Mouse (Mus musculus) heart, embryonic 10.5 days (tissue): ENCODE measurements around the gene Npw. TPM values are rescaled to one million over a fixed set of nuclear protein-coding genes. Genes with fewer than 3 reads are reported as not detected.

ENCODE experiments used
- DNase-seq: peaks from one replicate; pipeline ENCODE4 v3.0.0-alpha.2; 2017; ENCODE audit warnings: low spot score
- H3K27ac ChIP-seq: fragments of 300-500 bp; sonication (generic); 2 replicates; pipeline ENCODE4 v1.5.1; 2016; ENCODE audit warnings: mild to moderate bottlenecking
- H3K27me3 ChIP-seq: fragments of 300-500 bp; sonication (generic); 2 replicates; pipeline ENCODE4 v1.6.1; 2016; ENCODE audit warnings: mild to moderate bottlenecking; ENCODE audit not compliant: poor library complexity, insufficient read depth, severe bottlenecking
- H3K36me3 ChIP-seq: fragments of 300-500 bp; sonication (generic); 2 replicates; pipeline ENCODE4 v1.6.1; 2016; ENCODE audit warnings: mild to moderate bottlenecking, moderate library complexity
- H3K4me1 ChIP-seq: fragments of 300-500 bp; sonication (generic); 2 replicates; pipeline ENCODE4 v1.6.1; 2016; ENCODE audit warnings: mild to moderate bottlenecking
- H3K4me3 ChIP-seq: fragments of 300-500 bp; sonication (generic); 2 replicates; pipeline ENCODE4 v1.5.1; 2016; ENCODE audit warnings: mild to moderate bottlenecking, moderate library complexity
- H3K9me3 ChIP-seq: fragments of 300-500 bp; sonication (generic); 2 replicates; pipeline ENCODE4 v1.6.1; 2016; ENCODE audit warnings: mild to moderate bottlenecking, moderate library complexity
- WGBS: fragments of 180-500 bp; shearing (Covaris S2); methylation state at CpG from one replicate; pipeline ENCODE4 v1.1.7; 2016; 5-methylcytosine and 5-hydroxymethylcytosine counted together
- polyA plus RNA-seq: library from polyadenylated mRNA; unstranded; fragments of >200 nt; fragmentation: Nextera tagmentation; extraction: Ambion mirVana; gene quantifications from 2 replicates; pipeline ENCODE4 v1.2.1, GENCODE M21; 2016

Npw gene
- polyA plus RNA-seq, 1 experiment from 2014 or later: 0.28 TPM

DNA sequence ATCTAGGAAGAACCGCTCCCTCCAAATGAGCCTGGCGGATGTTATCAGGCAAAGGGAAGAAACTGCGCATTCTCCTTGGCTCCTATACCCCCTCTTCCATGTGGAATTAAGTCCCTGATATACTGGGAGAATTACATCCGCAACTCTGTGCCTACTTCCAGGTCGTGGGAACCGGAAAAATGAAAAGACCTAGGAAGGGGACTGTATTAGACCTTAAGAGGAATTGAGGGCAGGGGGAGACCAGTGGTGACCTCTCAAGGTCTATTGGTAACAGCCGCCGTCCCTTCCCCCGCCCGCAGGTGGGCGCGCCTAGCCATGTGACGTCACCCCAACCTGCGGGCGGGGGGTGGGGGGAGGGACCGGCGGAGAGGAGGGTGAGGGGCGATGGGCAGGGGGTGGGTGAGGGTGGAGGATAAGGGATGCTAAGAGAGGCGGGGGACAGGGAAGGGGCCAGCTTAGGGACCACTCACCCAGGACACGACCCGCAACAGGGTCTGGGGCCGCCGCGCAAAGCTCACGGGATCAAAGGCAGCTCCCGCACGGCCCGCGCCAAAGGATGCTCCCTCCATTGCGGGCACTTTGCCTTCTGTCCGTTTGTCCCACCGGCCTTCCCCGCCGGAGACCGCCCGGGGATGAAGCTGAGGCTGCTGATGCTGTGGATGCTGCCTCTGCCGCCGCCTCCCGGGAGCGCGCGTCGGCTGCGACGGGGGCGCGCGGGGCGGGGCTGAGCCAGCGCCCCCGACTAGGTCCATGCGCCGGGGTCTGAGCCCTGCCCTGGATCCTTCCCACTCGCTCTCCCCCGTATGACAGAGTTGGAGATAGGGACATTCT lies 31.2 kb upstream of the Npw start, which contains the start of gene Syngr3:
TSS of gene Syngr3 (minus strand) at position 705 of the 831 bp plus-strand sequence.
- DNase-seq: no peak
- Histone ChIP-seq H3K4me3 (peak within 1 kb of the TSS; percentile 67), H3K27ac (peak within 1 kb of the TSS; percentile 22; the same call in 1 of the 2 replicates), H3K27me3 (peaks cover 73% of the 10 kb centered on the region), H3K36me3 (peaks cover 23% of the 10 kb centered on the region), H3K9me3 (no peaks in the 10 kb centered on the region), H3K4me1 (peaks cover 29% of the 10 kb centered on the region)
- under 1% methylated on average over 53 of the region's 55 CpGs for WGBS

DNA sequence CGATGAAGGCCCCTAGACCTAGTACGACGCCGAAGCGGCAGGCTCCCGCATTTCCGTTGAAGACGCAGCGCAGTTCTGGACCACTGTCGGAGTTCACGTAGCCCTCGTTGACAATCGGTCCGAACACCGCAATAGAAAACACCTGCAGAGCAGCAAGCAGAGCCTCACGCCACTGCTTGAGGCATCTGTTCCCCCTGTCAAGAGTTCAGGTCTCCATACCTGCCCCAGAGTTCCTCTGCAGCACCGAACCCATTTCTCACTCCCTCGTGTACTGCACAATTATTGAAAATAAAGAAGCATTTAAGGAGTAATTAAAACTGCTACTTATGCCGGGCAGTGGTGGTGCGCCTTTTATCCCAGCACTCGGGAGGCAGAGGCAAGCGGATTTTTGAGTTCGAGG lies 29.3 kb upstream of the Npw start:
- H3K4me3 ChIP-seq: peak overlapping the region; percentile 52
- WGBS: 18% methylated on average over 23 of the region's 23 CpGs
- H3K9me3 ChIP-seq: no peaks in the 10 kb centered on the region
- peaks cover 29% of the 10 kb centered on the region for H3K4me1 ChIP-seq
- peaks cover 9% of the 10 kb centered on the region for H3K36me3 ChIP-seq
- no peak for DNase-seq
- H3K27ac ChIP-seq: 0 out of 2 replicates have a peak overlapping the region, but pooled peaks have one; percentile 36
- H3K27me3 ChIP-seq: peaks cover 66% of the 10 kb centered on the region

DNA sequence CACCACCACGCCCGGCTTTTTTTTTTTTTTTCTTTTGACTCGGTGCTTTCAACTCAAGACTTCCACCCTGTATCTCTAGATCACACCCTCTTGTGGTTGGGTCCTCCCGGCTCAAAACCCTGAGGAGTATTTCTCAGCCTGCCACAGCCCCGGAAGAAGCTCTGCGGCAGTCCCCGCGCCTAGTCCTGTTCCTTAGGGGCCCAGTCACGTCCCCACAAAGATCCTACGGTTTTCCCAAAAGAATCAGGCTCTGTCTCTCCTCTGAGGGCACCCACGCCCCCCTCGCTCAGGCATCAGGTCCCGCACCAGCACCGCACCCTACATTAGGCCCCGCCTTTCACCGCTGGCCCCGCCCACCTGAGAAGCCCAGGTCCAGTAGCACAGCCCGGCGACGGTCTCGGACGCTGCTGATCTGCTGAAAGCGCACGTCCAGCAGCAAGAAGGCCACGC lies 28.9 kb upstream of the Npw start:
- H3K27me3 ChIP-seq: peaks cover 63% of the 10 kb centered on the region
- H3K27ac ChIP-seq: 0 out of 2 replicates have a peak overlapping the region, but pooled peaks have one; percentile 36
- WGBS: 1% methylated on average over 25 of the region's 25 CpGs
- peaks cover 7% of the 10 kb centered on the region for H3K36me3 ChIP-seq
- no peak for DNase-seq
- peak overlapping the region; percentile 52 for H3K4me3 ChIP-seq
- no peaks in the 10 kb centered on the region for H3K9me3 ChIP-seq
- peaks cover 29% of the 10 kb centered on the region for H3K4me1 ChIP-seq

DNA sequence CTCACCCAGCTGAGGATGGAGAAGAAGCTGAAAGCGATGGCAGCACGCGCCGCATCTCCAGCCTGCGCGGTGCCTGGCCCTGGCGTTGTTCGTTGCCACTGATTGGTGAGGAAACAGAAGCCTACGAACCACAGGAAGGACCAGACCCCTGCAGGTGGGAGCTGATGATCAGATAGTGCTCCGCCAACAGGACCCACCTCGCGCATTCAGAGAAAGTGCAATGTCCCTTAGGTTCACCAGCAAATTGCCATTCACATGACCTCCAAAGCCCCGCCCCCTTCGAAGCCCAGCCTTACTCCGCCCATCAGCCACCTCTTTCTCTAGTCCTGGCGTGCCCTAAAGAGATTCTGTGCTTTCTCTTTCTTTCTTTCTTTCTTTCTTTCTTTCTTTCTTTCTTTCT lies 28.3 kb upstream of the Npw start:
- H3K27ac ChIP-seq: no peak overlapping the region
- H3K4me1 ChIP-seq: peaks cover 29% of the 10 kb centered on the region
- H3K27me3 ChIP-seq: peaks cover 58% of the 10 kb centered on the region
- no peaks in the 10 kb centered on the region for H3K9me3 ChIP-seq
- peaks cover 10% of the 10 kb centered on the region for H3K36me3 ChIP-seq
- 26% methylated on average over 16 of the region's 16 CpGs for WGBS
- peak overlapping the region; percentile 36 for H3K4me3 ChIP-seq
- no peak for DNase-seq

DNA sequence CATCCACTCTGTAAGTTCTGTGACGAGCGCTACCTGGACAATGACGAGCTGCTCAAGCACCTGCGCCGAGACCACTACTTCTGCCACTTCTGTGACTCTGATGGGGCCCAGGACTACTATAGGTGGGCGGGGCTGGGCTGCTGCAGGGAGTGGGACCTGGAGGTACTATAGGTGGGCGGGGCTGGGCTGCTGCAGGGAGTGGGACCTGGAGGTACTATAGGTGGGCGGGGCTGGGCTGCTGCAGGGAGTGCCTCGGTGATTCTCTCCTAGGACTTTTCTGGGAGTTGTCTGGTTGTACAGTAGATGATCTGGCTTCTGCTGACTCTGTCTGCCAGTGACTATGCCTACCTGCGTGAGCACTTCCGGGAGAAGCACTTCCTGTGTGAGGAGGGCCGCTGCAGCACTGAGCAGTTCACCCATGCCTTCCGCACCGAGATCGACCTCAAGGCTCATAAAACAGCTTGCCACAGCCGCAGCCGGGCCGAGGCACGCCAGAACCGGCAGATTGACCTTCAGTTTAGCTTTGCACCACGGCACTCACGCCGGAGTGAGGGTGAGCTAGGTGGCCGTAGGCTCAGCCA lies 19.3 kb upstream of the Npw start:
- Histone ChIP-seq H3K27ac (no peak overlapping the region), H3K27me3 (no peaks in the 10 kb centered on the region), H3K4me3 (no peak overlapping the region), H3K9me3 (no peaks in the 10 kb centered on the region), H3K4me1 (peaks cover 23% of the 10 kb centered on the region), H3K36me3 (peaks cover 61% of the 10 kb centered on the region)
- 90% methylated on average over 24 of the region's 24 CpGs for WGBS
- DNase-seq: no peak

DNA sequence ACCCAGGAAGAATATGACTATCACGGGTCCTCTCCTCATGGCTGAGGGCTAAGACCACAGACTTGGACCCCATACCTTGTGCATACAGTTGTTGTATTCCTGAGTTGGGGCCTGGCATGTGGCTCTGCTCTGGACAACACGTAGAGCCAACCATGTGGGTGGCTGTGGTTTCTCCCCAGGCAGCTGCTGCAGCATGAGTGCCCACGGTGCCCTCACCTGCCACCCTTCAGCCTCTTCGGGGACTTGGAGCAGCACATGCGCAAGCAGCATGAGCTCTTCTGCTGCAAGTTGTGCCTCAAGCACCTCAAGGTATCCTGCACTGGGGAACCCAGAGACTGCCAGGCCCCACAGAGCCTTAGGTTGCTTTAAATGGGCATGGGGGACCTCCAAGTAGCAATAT lies 18.6 kb upstream of the Npw start:
- no peak for DNase-seq
- 93% methylated on average over 5 of the region's 5 CpGs for WGBS
- Histone ChIP-seq H3K27me3 (no peaks in the 10 kb centered on the region), H3K9me3 (no peaks in the 10 kb centered on the region), H3K4me3 (no peak overlapping the region), H3K36me3 (peaks cover 56% of the 10 kb centered on the region), H3K27ac (no peak overlapping the region), H3K4me1 (peaks cover 30% of the 10 kb centered on the region)

DNA sequence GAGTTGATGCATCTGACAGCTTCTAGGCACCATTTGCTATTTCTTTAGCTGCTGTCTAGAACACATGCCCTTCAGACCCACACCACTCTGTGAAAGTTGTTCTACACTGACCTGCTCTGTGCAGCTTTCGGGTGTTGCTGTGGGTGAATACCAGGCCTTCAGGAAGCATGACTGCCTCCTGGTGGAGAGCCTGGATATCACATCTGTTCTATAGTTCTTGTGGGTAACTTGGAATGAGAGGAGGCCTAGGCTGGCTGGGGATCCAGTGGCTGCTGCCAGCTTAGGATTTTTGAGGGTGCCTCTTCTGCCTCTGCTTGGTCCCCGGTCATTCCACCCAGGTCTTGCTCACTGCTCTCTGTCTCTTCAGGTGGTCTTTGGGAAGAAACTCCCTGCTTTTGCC lies 17.9 kb upstream of the Npw start:
- Histone ChIP-seq H3K27ac (no peak overlapping the region), H3K36me3 (peaks cover 49% of the 10 kb centered on the region), H3K4me1 (peaks cover 37% of the 10 kb centered on the region), H3K9me3 (no peaks in the 10 kb centered on the region), H3K4me3 (no peak overlapping the region), H3K27me3 (no peaks in the 10 kb centered on the region)
- WGBS: 60% methylated on average over 2 of the region's 2 CpGs
- no peak for DNase-seq

DNA sequence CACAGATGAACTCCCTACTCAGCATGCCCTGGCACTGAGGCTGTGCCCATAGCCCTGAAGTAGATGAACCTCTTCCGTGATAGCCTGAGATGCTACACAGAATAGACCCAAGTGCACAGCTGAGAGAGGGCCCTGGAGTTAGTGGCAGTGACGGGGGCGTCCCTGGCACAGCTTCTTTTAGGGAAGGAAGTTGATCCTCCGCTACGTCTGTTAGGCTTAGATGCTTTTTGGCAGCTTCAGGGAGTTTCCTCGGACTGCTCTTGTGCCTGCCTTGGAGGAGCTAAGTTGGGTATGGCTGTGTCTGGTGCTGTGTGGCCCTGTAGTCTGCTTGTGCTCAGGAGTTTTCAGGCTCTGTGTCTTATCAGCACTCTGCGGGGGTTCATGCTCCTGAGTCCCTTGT lies 16.0 kb upstream of the Npw start:
- H3K9me3 ChIP-seq: no peaks in the 10 kb centered on the region
- H3K36me3 ChIP-seq: peaks cover 30% of the 10 kb centered on the region
- 74% methylated on average over 7 of the region's 7 CpGs for WGBS
- H3K4me1 ChIP-seq: peaks cover 51% of the 10 kb centered on the region
- H3K27me3 ChIP-seq: no peaks in the 10 kb centered on the region
- DNase-seq: no peak
- no peak overlapping the region for H3K4me3 ChIP-seq
- H3K27ac ChIP-seq: no peak overlapping the region

DNA sequence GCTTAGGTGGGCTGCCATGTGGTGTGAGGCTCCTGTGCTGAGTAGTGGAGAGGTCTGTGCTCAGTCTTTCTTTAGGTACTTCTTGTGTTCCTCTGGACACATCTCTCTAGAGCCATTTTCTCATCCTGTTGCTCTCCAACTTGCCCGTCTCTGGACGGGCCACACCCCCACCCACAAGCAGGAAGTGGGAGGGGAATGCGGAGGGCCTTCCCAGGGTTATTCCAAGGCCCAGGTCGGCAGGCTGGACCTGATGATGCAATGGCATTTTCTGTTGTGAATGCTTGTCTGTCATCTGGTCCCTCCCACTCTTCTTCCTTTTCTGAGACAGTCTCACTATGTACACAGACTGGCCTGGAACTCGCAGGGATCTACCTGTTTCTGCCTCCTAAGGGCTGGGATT lies 13.9 kb upstream of the Npw start:
- H3K4me1 ChIP-seq: peaks cover 57% of the 10 kb centered on the region
- 26% methylated on average over 5 of the region's 5 CpGs for WGBS
- no peak overlapping the region for H3K27ac ChIP-seq
- 0 out of 2 replicates have a peak overlapping the region, but pooled peaks have one; percentile 15 for H3K4me3 ChIP-seq
- peaks cover 8% of the 10 kb centered on the region for H3K36me3 ChIP-seq
- H3K27me3 ChIP-seq: no peaks in the 10 kb centered on the region
- DNase-seq: no peak
- no peaks in the 10 kb centered on the region for H3K9me3 ChIP-seq

DNA sequence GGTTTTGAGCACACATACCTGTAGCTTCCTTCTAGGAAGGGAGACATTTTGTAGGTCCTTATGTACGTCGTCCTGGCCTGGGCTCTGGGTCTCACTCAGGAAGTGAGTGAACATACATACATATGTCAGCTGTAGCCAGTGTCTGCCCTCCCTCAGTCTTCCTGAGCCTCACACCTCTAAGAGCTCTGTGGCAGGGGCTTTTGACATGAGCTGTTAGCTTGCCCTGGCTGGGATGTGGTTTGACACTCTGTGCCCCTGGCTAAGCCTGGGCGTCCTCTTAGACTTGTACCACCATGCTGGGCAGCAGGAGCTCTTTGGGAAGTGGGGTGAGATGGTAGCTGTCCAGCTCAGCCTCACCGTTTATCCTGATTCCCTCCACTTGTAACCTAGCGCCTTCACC lies 13.1 kb upstream of the Npw start:
- Histone ChIP-seq H3K9me3 (no peaks in the 10 kb centered on the region), H3K27ac (peak overlapping the region; percentile 9; the same call in 1 of the 2 replicates), H3K27me3 (no peaks in the 10 kb centered on the region), H3K36me3 (peaks cover under 1% of the 10 kb centered on the region; the same call in 1 of the 2 replicates), H3K4me3 (peak overlapping the region; percentile 99; the same call in 1 of the 2 replicates), H3K4me1 (peaks cover 57% of the 10 kb centered on the region)
- WGBS: 62% methylated on average over 5 of the region's 5 CpGs
- no peak for DNase-seq

DNA sequence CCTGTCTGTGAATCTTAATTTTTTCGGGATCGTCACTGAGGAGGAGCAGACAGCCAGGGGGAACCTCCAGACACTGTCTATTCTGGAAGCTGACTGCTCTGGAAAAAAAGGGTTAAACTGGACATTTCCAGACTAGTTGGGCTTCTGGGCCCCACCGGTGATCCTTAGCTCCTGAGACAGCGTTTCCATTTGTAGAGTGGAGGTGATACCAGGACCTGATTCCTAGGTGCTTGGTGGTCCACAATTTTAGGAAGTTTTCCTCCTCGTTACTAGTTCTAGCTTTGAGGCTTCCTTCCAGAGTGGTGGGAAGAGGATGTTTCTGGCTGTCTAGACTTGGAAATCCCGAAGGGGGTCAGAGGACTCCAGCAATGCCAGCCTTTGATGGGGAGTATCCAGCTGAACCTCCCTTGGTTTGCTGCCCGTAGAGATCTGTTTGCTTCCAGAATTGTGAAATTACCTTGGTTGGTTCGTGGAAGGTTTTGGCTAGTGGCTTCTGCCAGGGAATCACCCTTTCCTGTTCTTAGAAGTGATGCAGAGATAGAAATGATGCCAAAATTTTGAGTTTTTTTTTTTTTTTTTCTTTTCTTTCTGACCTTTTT lies 12.1 kb upstream of the Npw start:
- H3K4me3 ChIP-seq: peak overlapping the region; percentile 99
- no peaks in the 10 kb centered on the region for H3K36me3 ChIP-seq
- WGBS: 12% methylated on average over 8 of the region's 8 CpGs
- no peak for DNase-seq
- H3K27ac ChIP-seq: peak overlapping the region; percentile 97
- peaks cover 49% of the 10 kb centered on the region for H3K4me1 ChIP-seq
- no peaks in the 10 kb centered on the region for H3K9me3 ChIP-seq
- H3K27me3 ChIP-seq: no peaks in the 10 kb centered on the region

DNA sequence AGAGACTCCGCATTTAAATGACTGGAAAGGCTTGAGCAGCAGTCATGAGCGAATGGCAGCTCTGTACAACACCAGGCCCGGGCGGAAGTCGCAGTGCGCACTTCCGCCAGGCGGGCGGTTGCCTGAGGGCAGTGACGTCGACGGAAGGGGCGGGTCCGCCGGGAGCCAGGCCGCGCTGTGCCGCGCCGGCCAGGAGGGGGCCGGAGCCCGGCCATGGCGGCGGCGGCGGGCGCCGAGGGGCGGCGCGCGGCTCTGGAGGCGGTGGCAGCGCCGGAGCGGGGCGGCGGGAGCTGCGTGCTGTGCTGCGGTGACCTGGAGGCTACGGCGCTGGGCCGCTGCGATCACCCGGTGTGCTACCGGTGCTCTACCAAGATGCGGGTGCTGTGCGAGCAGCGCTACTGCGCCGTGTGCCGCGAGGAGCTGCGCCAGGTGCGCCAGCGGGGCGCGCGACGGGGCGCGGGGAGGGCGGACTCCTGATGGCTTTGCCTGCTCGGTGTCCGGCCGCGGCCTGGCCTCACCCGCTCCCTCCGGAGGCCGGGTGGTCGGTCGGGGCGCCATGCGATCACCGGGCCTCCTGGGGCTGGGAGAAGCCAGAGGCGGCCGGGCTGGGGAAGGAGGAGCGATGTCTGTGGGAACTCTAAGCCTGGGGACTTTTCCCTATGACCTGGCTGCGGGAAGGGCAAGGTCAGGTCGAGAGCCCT lies 11.4 kb upstream of the Npw start, which contains the start of gene Zfp598:
TSS of gene Zfp598 (plus strand) at position 143 of the 701 bp plus-strand sequence.
- DNase-seq: peak; percentile 95
- no peaks in the 10 kb centered on the region for H3K27me3 ChIP-seq
- H3K27ac ChIP-seq: peak within 1 kb of the TSS; percentile 97
- WGBS: under 1% methylated on average over 78 of the region's 80 CpGs
- H3K4me1 ChIP-seq: peaks cover 48% of the 10 kb centered on the region
- no peaks in the 10 kb centered on the region for H3K9me3 ChIP-seq
- no peaks in the 10 kb centered on the region for H3K36me3 ChIP-seq
- H3K4me3 ChIP-seq: peak within 1 kb of the TSS; percentile 99
